Mouse (Mus musculus) skeletal muscle tissue, adult 2 months (tissue): ENCODE results near the gene Ahnak2.

ENCODE experiments used
- DNase-seq: peaks from one replicate; pipeline ENCODE4 v3.0.0-alpha.2; 2012; ENCODE audit warnings: low read depth, low spot score

Gene Ahnak2

DNA sequence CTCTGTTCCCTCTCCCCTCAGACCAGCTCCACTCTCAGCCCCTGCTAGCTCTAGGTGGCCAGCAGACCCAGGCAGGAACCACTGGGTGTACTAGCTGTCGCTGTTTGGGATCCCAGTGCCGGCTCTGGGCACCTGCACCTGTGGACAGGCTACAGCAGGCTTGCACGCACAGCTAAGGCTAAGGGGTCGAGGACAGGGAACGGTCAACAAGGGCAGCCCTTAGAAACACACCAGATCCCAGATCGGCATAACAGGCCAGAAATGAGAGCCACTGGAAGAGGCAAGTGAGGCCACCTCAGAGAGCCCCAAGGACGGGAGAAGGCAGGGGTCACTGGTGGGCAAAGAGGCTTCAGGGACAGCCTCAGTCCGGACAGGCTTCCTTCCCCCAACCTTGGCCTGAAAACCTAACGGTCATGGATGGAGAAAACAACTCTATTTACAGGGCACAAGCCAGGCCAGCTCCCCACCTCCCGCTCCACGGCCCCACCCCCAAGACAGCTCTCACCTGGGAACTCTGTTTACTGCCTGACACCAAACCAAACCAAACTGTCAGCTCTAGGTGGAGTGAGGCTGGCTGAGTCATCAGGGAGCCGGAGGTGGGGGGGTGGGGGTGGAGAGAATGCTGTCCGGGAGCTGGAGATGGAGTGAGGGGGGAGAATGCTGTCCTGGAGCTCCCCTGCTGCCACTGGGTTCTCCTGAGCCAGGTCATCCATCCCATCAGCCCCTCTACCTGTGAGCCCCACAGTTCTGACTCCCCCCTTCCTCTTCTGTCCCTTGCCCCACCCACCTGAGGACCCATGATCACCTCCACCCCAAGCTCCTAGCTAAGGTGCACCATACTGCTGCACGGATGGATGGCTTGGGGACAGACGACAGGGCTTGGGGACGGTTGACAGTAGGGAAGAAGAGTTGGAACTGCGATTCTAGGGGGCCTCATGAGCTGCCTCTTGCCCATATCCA is 5.6 kb downstream of the Ahnak2 start:
- no peak for DNase-seq

DNA sequence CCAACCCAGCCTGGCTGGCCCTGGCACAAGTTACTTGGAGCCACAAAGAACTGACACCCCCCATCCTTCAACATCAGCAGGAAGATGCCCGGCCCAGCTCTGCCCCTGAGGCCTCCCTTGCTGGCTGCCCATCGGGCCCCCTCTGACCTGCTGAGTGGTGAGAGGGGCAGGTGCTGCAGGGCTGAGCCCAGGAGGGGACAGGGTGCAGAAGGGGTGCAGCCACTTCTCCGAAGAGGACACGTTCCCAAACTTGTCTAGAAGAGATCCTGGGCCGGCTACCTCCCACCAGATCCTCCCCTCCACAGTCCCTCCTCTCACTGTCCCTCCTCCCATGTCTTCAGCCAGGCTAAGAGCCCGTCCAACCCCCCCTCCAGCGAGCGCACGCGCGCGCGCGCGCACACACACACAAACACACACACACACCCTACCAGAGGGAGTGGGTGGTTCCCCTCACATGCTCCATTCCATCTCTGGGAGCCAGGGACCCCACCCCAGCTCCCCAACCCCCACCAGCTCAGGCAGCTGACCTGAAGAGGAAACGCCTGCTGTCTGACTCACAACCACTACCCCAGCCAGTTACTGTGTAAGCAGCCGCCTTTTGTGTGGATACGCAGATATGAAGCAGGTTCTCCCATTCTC is 6.9 kb downstream of the Ahnak2 start:
- DNase-seq: peak; percentile 78

DNA sequence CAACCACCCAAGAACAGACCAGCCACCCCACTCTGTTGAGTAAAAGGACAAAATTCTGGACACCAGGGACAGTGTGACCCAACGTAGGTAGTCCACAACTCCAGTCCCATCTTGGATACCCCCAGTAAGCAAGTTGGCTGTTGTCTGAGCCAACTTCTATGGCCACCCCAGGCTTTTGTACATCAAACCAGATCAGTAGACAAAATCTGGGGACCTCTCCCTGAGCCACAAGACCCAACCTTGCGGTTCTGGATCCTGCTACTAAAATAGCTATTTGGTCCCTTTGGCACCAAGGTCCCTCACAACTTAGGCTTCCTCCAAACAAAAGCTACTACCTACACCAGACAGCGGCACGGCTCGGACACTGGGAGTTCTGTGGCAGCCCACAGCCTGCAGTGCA is 7.5 kb downstream of the Ahnak2 start:
- no peak for DNase-seq

DNA sequence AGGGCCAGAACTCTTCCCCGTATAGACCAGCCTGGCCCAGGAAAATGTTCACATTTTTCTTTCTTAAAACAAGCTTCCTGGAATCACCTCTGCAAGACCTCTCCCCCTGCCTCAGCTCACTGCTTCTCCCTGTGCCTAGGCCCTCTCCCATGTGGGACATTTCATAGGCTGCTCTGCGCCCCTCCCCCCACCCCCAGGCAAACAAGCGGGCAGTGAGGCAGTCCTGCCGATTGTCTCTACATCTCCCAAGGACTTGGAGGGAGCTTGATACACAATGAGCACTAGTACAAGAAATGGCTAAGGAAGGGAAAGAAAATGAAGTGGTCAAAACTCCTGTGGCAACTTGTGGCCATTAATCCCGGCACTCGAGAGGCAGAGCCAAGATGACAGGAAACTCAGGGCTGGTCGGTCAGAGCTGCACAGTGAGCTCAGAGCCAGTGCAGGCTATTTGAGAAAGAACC is 8.1 kb downstream of the Ahnak2 start:
- no peak for DNase-seq

DNA sequence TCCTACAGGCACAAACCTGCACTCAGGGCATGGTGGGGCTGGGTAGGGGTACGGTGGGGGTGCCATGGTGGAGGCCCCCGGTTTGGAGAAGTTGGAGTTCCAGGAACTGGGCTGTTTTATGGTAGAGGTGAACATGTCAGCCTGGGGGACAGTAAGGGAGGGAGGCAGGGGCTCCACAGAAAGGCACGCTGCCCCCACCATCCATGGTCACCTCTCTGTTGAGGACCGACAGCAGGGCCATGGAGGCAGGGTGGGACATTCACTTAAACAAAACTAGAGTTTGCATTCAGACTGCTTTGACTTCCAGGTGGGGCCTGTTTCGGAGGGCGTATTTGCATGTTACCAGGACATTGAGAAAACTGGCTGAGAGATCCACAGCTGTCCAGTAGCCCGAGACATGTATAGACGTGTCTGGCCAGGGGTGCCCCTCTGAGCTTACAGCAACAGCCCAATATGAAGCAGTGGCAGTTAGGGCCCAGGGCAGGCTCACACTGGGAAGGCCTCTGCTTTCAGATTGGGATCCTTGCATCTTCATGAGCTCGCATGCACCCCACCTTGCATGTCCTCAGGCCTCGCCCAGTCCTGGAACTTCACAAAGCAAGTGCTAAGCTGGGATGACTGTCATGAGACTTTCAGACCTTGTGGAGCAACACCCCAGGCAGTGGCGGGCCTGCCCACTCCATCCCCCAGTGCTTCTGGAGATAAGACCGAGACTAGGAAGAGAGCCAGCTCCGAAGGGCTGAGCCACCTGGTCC is 8.7 kb downstream of the Ahnak2 start:
- DNase-seq: peak; percentile 40

DNA sequence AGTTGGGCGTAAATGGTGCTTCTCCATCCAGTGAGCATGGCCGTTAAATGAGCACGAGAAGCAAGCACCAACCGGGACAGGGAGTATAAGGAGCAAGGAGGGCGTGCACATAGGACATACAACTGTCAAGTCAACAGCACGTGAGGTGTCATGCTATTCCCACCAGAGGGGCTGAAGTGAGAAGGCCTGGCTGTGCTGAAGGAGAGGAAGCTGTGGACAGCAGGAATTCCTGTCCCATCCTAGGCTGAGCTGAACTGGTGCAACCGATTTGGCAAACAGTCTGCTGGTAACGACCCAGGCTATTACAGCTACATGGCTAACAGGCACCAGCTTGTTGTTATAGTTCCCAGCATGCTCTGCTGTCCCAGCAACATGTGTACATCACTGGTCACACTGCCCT is 11.4 kb downstream of the Ahnak2 start:
- DNase-seq: no peak

DNA sequence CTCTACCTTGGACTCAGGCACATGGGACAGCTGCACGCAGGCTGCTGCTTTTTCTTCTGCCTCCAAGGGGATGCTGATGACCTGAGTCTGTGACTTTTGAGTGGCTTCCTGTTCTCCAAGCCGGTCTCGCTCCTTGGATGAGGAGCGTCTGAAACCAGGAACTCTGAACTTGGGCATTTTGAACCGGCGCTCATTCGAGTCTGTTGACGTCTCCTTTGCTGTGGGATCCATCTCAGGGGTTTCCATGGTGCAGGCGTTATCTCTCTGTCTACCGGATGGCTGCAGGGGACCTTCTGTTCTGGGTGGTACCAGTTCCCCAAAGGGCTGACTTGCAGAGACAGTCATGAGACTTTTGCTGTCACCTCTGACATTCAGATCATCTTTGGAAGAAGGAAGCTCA is 28.0 kb downstream of the Ahnak2 start:
- DNase-seq: no peak

DNA sequence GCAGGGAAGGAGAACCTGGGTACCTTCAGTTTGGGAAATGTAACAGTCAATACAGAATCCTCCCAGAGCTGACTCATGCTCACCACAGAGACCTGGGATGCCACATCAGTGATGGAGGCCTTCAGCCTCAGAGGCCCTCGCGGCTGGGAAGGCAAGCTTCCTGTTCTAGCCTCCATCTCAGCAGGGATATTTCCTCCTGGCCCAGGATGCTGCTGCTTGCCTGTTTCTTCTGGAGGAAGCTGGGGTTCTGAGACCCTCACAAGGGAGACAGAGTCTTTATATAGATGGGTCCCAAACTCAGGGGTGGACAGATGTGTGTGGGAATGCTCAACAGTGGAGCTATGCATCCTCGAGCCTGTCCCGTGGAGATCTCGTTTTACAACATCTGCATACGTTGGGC is 28.4 kb downstream of the Ahnak2 start:
- no peak for DNase-seq

DNA sequence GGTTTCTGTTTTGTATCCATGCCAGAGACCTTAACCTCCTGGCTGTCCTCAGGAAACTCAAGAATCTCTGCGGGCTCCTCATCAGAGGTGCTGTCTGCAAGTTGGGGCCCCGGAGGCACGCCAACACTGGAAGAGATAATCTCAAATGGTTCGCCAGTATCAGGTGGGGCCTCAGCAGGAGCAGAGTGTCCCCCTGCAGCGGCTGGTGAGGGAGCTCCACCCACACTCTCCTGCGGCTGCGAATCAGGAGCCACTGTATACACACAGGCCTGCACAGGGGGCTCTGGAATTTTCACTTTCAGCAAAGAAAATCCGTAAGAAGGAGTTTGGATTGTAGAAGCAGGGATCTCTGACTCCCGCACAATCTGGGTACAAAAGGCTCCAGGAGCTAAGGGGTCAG is 29.1 kb downstream of the Ahnak2 start:
- no peak for DNase-seq

DNA sequence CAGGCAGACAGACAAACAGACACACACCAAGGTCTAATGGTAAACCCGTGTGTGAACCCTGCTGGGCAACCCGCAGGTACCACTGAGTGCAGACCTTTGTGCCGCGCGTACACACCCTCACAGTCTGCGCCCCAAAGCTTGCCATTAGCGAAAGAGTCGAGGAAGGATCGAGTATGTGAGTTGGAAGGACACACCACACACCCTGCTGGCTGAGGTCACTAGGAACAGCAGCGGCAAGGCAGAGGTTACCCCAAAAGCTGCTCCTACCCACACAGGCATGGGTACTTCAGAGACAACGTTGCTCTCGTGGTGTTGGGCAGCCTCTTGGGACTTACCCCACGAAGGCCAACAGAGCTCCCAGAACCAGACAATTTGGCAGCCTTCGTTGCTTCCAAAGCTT is 30.2 kb downstream of the Ahnak2 start:
- DNase-seq: no peak

DNA sequence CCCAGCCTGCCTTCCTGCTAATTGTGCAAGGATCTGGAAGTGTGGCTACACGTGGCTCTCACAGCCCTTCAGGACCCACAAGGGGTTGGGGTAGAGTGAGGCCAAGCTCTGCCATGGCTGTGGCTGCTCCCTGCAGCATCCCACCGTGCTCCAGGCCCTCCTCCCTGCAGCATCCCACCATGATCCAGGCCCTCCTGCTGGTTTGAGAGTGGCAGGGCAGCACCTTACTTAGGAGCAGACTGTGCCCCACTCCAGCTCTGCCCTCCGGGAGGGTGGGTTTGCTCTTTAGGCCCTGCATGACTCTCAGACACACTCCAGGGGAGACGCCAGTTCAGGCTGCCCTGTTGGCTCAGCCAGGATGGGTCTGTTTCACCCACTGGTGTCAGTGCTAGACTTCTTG is 32.1 kb downstream of the Ahnak2 start:
- no peak for DNase-seq

DNA sequence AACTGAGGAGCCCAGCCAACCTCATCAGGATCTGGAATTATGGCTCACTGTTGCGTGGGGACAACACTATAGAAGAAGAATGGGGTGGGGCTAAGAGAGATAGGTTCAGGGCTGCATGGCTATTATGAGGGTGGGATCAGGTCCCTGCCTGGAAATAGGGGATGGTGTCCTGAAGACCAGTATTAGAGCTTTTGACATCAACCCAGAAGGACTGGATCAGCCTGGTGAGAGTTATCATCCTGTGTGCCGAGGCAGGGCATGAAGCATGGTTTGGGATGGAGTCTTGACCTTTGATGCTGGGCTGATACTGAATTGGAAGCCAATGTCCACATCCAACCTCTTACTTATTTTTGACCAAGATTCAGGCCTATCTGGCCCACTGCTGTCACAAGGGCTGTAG is 32.7 kb downstream of the Ahnak2 start:
- DNase-seq: no peak

DNA sequence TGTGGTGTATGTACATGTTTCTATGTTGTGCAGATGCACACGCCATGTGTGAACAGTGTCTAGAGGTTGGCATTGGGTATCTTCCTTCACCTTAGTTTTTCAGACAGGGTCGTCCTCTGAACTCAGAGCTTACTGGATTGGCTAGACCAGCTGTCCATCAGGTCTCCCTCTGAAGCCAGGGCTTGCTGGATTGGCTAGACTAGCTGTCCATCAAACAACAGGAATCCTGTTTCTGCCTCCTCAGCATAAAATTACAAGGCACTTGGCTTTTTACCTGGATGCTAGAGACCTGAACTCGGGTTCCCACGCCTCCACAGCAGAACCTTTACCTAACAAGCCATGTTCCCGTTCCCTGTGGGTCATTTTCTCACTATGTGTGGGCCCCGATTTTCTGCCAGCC is 33.4 kb downstream of the Ahnak2 start:
- no peak for DNase-seq

DNA sequence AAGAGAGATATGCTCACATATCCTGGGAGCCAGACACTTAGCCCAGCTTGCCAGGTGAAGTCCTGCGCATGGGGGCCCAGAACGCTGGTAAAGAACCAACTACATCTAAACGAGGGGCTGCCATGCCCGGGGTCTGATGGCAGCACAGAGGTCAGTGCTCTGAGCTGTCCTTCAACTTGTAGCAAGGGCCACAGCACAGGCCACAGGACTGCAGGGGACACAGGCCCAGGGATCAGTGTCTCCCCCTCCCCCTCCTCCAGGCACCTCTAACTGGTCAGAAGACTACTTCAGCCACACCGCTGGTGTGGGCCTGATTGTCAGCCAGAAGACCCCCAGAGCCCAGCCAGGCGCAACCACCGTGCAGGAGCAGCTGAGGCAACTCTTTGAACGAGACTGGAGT is 34.3 kb downstream of the Ahnak2 start:
- no peak for DNase-seq

DNA sequence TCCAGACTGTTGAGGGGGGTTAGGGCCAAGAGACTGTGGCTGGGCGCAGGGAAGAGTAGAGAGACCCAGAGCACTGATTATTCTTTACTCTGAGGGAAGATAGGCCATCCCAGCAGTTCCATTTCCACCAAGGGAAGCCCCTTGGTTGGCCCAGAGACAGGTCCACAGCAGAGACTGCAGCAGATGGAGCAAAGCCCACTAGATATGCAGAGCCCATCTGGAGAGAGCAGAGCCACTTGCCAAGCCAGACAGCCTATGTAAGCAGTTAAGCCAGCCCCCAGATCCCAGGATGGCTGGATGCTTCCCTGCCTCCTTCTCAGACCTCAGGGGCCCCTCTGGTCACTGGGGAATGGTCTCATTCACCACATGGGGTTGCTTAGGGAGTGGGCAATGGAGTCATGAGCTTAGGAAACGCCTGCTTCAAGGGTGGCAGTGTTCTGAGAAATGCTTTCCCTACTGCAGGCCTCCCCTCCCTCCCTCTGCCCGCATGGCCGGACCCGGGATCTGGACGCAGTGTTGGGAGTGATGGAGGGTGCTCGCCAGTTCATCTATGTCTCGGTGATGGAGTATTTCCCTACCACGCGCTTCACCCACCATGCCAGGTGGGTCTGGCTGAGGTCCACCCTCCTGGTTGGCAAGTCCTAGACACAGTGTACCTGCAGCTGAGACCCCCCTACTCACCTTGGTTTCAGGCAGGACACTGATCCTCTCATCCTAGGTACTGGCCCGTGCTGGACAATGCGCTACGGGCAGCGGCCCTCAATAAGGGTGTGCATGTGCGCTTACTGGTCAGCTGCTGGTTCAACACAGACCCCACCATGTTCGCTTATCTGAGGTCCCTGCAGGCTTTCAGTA is 35.2 kb downstream of the Ahnak2 start:
- no peak for DNase-seq

DNA sequence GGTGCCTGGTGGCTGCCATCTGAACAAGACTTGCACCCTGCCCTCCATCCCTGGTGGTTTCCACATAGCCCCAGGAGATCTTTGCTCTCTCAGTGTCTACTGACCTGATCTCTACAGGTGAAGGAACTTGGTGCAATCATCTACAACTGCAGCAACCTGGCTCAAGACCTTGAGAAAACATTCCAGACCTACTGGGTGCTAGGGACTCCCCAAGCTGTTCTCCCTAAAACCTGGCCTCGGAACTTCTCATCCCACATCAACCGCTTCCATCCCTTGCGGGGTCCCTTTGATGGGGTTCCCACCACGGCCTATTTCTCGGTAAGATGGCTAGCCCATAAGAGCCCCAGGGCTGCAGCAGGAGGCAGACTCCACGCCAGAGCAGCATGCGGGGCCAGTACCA is 35.9 kb downstream of the Ahnak2 start:
- DNase-seq: no peak

DNA sequence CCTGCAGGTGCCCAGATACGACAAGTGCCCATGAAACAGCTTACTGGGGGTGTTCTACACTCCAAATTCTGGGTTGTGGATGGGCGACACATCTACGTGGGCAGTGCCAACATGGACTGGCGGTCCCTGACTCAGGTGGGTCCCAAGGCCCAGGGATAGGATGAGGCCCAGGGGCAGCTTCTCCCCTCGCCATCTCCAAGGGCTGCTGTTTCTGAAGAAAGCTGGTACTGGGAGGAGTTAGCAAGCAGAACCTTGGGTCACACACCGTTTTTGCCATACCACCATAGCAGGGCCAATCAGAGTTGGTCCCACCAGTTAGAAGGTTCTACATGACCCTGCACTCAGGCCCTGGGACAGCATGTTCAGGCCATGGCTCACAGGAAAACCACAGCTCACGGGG is 37.5 kb downstream of the Ahnak2 start:
- no peak for DNase-seq

DNA sequence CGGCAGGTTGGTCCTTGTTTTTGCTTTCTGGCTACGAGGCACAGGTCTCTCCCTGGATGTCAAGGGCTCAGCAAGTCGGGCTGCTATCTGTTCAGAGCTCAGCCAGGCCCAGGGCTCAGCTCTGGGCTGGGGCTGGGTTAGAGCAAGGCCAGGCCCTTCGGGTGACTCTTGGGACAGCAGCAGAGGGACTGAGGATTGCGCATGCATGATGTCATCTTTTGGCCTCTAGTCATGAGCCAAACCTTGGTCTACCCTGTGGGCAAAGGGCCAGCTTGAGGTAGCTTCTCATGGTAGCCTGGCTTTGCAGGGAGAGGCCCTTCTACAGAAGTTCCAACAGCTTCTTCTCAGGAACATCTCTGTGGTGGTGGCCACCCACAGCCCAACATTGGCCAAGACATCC is 38.3 kb downstream of the Ahnak2 start:
- no peak for DNase-seq

DNA sequence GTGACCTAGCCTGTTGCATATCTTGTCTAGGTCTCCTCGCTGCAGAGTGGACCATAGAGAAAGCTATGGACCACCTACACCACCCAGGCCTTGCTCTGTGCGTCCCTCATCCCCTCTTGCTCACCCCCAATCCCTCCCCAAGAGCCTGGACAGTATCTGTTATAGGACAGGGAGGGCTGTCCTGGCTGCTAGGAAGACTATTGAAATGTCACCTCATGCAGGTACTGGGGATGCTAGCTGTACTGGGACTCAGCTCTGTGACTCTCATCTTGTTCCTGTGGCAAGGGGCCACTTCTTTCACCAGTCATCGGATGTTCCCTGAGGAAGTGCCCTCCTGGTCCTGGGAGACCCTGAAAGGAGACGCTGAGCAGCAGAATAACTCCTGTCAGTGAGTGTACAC is 39.3 kb downstream of the Ahnak2 start:
- no peak for DNase-seq

DNA sequence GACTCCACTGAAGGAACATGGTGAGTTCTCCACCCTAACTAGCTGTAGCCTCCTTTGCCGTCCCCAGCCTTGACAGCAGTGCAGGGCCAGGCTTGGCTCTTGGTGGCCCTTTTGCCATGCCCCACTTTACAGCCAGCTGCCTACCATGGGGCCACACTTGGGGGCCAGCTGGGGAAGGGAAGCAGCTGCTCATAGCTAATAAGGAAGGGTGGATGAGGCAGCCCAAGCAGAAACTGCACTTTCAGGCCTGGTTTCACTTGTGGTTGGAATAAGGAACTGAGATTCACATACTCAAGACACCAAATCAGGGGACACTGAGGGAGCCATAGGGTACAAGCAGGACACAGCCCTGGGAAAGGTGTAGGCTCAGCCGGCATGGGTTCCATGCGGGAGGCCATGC is 40.4 kb downstream of the Ahnak2 start:
- peak; percentile 38 for DNase-seq

DNA sequence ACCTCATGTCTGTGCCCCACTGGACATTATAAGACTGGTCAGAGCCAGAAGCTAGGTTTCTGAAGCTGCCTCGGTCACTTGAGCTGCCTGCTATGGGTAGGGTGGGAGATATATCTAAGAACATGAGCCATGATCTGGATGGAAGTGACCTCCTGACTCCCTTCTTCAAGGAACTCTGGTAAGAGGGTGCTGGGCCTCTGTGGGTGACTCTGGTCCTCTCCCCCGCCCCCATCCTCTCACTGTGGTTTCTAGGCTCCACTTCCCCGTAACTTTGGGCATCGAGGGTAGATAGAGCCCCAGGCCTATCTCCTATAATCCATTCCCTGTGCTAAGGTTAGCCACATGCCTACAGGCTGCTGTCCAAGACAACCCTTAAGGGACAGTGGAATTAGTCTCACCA is 41.0 kb downstream of the Ahnak2 start:
- DNase-seq: no peak
